ENCODE assay signal across 8 mouse cellular contexts in the genomic region with DNA sequence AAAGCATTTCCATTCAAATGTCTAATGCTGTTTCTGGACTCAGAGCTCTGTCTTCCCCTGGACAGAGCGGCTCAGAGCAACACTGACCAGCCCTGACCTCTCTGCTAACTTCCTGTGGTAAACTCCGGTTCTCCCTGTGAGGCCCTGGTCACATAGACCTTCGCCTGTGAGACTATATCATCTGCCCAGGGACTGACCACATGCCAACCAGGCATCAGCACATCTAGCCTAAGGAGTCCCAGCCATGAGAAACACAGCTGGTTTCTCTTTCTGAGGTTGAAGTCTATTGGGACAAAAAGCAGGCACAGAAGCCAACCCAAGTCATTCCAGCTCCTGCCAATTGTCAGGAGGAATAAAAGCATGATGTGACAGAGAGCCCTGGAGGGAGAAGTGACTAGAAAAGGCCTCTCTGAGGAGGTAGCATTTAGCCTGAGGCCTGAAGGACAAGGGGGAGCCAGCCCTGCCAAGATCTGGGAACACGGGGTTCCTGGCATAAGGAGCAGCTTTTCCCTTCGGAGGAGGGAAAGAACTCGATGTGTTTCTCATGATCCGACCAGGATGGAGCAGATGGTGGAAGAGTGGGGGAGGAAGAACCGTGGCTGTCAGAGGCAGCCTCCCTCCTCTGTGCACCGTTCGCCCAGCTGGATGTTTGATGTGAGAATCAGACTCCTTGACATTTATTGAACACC.
DNase-seq lines count a peak whose midpoint lies in the region; ATAC-seq and TF ChIP-seq lines count a peak whose summit lies in the region.

No protein-coding gene starts in this region.

- peak; percentile 81 for DNase-seq in gastrocnemius, adult 18-20 months (ENCODE audit: low spot score)
- no peak for DNase-seq in gastrocnemius, postnatal 4 days (ENCODE audit: low spot score in 2 of 2)
- DNase-seq in cerebellum, adult 11-12 months, result peak; percentile 75
- DNase-seq in gastrocnemius, postnatal 25 days, result peak; percentile 86
- DNase-seq in left cerebral cortex, adult 2 months (ENCODE audit: extremely low spot score in 1 of 2, low spot score in 2 of 2), result peak; percentile 71 to 76
- no peak for DNase-seq in kidney, adult 8-10 months

- no peak for ATAC-seq in stomach, embryonic 16.5 days (ENCODE audit: insufficient read depth, low FRiP score)
- no peak for ATAC-seq in CD4-positive, CD25-positive, alpha-beta regulatory T cell, adult 4 months

- no peak overlapping the region for H3K4me3 ChIP-seq in left cerebral cortex, adult 2 months
- no peak overlapping the region for H3K4me3 ChIP-seq in stomach, embryonic 16.5 days (replicated peaks; ENCODE audit: low read length)

- H3K9me3 ChIP-seq in stomach, embryonic 16.5 days (replicated peaks; ENCODE audit: control insufficient read depth, low read length), result no peaks in the 10 kb centered on the region

- no peaks in the 10 kb centered on the region for H3K27me3 ChIP-seq in stomach, embryonic 16.5 days (ENCODE audit: control insufficient read depth, insufficient read depth, low read length)

- H3K4me1 ChIP-seq in stomach, embryonic 16.5 days (ENCODE audit: control insufficient read depth, insufficient read depth, low read length), result peaks cover 40% of the 10 kb centered on the region

- no peak for TF ChIP-seq CTCF in left cerebral cortex, adult 2 months (IDR thresholded peaks at IDR 0.05)

- H3K36me3 ChIP-seq in stomach, embryonic 16.5 days (ENCODE audit: control insufficient read depth, insufficient read depth, low read length), result no peaks in the 10 kb centered on the region

- peak overlapping the region; percentile 86 for H3K27ac ChIP-seq in left cerebral cortex, adult 2 months
- H3K27ac ChIP-seq in stomach, embryonic 16.5 days (ENCODE audit: low read length), result peak overlapping the region; percentile 97

- H3K4me2 ChIP-seq in stomach, embryonic 16.5 days (ENCODE audit: low read depth, low read length), result no peak overlapping the region

- intact Hi-C loops in left cerebral cortex, adult 2 months (cut with DNase I), result loop anchor here (1.0 to 2.0 kb wide), 4 partner anchors 168 to 249 kb away; no protein-coding TSS in a partner anchor

- H3K9ac ChIP-seq in stomach, embryonic 16.5 days (ENCODE audit: low read length), result 0 out of 2 replicates have a peak overlapping the region, but pooled peaks have one; percentile 17

- 54% methylated on average over 10 of the region's 10 CpGs for WGBS in stomach, embryonic 16.5 days

Comparison
In these comparisons a context has a peak if more than half of its experiments do, and no peak if none do; other contexts are left out.
1. DNase-seq: peak in gastrocnemius, adult 18-20 months (single experiment), cerebellum, adult 11-12 months (single experiment), gastrocnemius, postnatal 25 days (single experiment) and left cerebral cortex, adult 2 months (2 of 2); none in gastrocnemius, postnatal 4 days (0 of 2) and kidney, adult 8-10 months (0 of 2).